Mouse (Mus musculus) forebrain, embryonic 15.5 days (tissue): ENCODE data around the gene Kif27. TPM values are rescaled to one million over a fixed set of nuclear protein-coding genes. Genes with fewer than 3 reads are reported as not detected.

Source experiments
- ATAC-seq: fragments of 200-750 bp; cut with Nextera tagmentation; replicated peaks from 2 replicates; pipeline ENCODE4 v1.8.0; 2017; ENCODE audit warnings: mild to moderate bottlenecking, moderate TSS enrichment, moderate library complexity
- H3K27ac ChIP-seq: fragments of 300-500 bp; sonication (generic); replicated peaks from 2 replicates; pipeline ENCODE4 v1.5.1; 2015; ENCODE audit warnings: mild to moderate bottlenecking, inconsistent platforms
- H3K27me3 ChIP-seq: fragments of 300-500 bp; sonication (generic); 2 replicates; pipeline ENCODE4 v1.6.1; 2015; ENCODE audit warnings: inconsistent platforms
- H3K36me3 ChIP-seq: fragments of 300-500 bp; sonication (generic); 2 replicates; pipeline ENCODE4 v1.6.1; 2015; ENCODE audit warnings: mild to moderate bottlenecking, inconsistent platforms
- H3K4me1 ChIP-seq: fragments of 300-500 bp; sonication (generic); 2 replicates; pipeline ENCODE4 v1.6.1; 2015; ENCODE audit warnings: inconsistent platforms
- H3K4me2 ChIP-seq: fragments of 300-500 bp; sonication (generic); replicated peaks from 2 replicates; pipeline ENCODE4 v1.6.1; 2015; ENCODE audit warnings: mild to moderate bottlenecking, inconsistent platforms
- H3K4me3 ChIP-seq: fragments of 300-500 bp; sonication (generic); 2 replicates; pipeline ENCODE4 v1.5.1; 2015; ENCODE audit warnings: mild to moderate bottlenecking, inconsistent platforms
- H3K9ac ChIP-seq: fragments of 300-500 bp; sonication (generic); replicated peaks from 2 replicates; pipeline ENCODE4 v1.6.1; 2015; ENCODE audit warnings: mild to moderate bottlenecking, inconsistent platforms
- H3K9me3 ChIP-seq: fragments of 300-500 bp; sonication (generic); 2 replicates; pipeline ENCODE4 v1.6.1; 2016; ENCODE audit warnings: inconsistent platforms
- WGBS: fragments of 180-500 bp; shearing (Covaris S2); methylation state at CpG from one replicate; pipeline ENCODE4 v1.1.7; 2015; ENCODE audit warnings: mixed read lengths; 5-methylcytosine and 5-hydroxymethylcytosine counted together
- microRNA counts: library from miRNA; unstranded; fragments of <30 nt; microRNA quantifications from one replicate; lab custom pipeline; 2016
- microRNA-seq: library from miRNA; unstranded; fragments of <30 nt; microRNA quantifications from one replicate; pipeline ENCODE4, GENCODE M21; 2016
- polyA plus RNA-seq: library from polyadenylated mRNA; unstranded; fragments of >200 nt; fragmentation: Nextera tagmentation; extraction: Ambion mirVana; gene quantifications from 2 replicates; pipeline ENCODE4 v1.2.1, GENCODE M21; 2015

The Kif27 gene
- polyA plus RNA-seq, 1 experiment from 2014 or later, result 1.5 TPM

- peaks cover 24% of the 10 kb centered on the region for H3K4me1 ChIP-seq
- under 1% methylated on average over 108 of the region's 115 CpGs for WGBS
- no peaks in the 10 kb centered on the region for H3K36me3 ChIP-seq
- peak overlapping the region; percentile 78 for H3K9ac ChIP-seq
- peak overlapping the region; percentile 84 for H3K4me2 ChIP-seq
- H3K4me3 ChIP-seq, result peak overlapping the region; percentile 95
- H3K27me3 ChIP-seq, result no peaks in the 10 kb centered on the region
- no peaks in the 10 kb centered on the region for H3K9me3 ChIP-seq
- peak overlapping the region; percentile 81 for H3K27ac ChIP-seq
- peak; percentile 83 for ATAC-seq
Observed at GRCm38 (mm10) chr13:58273411-58274258, 85.3 kb downstream of the Kif27 start.

- WGBS, result 84% methylated on average over 3 of the region's 3 CpGs
- no peak overlapping the region for H3K27ac ChIP-seq
- H3K9ac ChIP-seq, result no peak overlapping the region
- no peak overlapping the region for H3K4me3 ChIP-seq
- peaks cover 4% of the 10 kb centered on the region; the same call in 1 of the 2 replicates for H3K36me3 ChIP-seq
- no peak overlapping the region for H3K4me2 ChIP-seq
- H3K27me3 ChIP-seq, result no peaks in the 10 kb centered on the region
- no peaks in the 10 kb centered on the region for H3K9me3 ChIP-seq
- no peaks in the 10 kb centered on the region for H3K4me1 ChIP-seq
- ATAC-seq, result no peak
Observed at GRCm38 (mm10) chr13:58266864-58267263, 92.1 kb downstream of the Kif27 start.

DNA sequence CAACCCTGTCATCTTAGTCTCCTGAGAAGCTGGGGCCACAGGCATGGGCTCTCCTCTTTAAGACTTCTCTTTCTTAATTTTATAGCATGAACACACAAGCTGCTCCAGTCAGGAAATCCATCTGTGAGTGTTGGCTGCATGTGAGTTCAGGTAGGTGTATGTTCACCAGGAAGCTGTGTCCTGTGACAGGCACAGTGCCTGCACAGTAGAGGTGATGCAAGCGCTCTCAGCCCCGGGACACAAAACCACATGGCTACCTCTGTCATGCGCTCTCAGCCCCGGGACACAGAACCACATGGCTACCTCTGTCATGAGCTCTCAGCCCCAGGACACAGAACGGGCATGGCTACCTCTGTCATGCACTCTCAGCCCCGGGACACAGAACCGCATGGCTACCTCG lies 95.4 kb downstream of the Kif27 start:
- 89% methylated on average over 8 of the region's 8 CpGs for WGBS
- no peaks in the 10 kb centered on the region for H3K9me3 ChIP-seq
- H3K36me3 ChIP-seq, result peaks cover 6% of the 10 kb centered on the region; the same call in 1 of the 2 replicates
- no peak overlapping the region for H3K27ac ChIP-seq
- ATAC-seq, result no peak
- H3K27me3 ChIP-seq, result no peaks in the 10 kb centered on the region
- no peak overlapping the region for H3K9ac ChIP-seq
- no peak overlapping the region for H3K4me3 ChIP-seq
- no peaks in the 10 kb centered on the region for H3K4me1 ChIP-seq
- no peak overlapping the region for H3K4me2 ChIP-seq

DNA sequence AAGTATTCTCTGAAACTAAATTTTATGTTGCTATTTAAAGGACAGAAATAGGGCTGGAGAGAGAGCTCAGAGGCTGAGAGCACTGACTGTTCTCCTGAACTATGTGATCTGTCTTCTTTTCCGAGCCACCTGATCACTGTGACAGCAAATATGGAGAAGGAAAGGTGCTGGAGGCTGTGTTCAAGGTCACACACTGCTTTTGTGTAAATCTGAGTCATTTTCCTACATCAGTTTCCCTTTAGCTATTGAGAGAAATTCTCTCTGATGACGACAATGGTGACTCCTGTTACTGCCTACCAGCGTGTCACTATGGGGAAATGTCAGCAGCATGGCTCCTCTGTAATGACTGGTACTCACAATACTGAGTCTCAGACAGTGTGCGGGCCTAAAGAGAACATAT lies 97.2 kb downstream of the Kif27 start:
- Histone ChIP-seq H3K27ac (no peak overlapping the region), H3K4me2 (no peak overlapping the region), H3K27me3 (no peaks in the 10 kb centered on the region), H3K36me3 (peaks cover 6% of the 10 kb centered on the region; the same call in 1 of the 2 replicates), H3K9ac (no peak overlapping the region), H3K9me3 (no peaks in the 10 kb centered on the region), H3K4me1 (no peaks in the 10 kb centered on the region), H3K4me3 (no peak overlapping the region)
- no peak for ATAC-seq
- WGBS, result 87% methylated on average over 4 of the region's 4 CpGs

DNA sequence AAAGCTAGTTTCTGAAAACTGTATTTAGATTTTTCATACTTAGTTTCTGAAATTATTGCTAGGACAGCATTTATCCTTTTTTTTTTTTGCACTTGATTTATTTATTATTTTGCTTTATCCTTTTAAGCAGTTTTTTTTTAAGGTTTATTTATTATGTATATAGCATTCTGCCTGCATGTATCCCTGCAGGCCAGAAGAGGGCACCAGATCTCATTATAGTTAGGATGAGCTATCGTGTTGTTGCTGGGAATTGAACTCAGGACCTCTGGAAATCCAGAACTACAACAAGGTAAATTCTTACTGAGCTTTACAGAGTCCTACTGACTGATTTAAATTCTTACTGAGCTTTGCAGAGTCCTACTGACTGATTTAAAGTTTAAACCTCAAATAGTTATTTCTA lies 105.7 kb downstream of the Kif27 start:
- 85% methylated on average over 1 of the region's 1 CpGs for WGBS
- peaks cover 16% of the 10 kb centered on the region; the same call in 1 of the 2 replicates for H3K36me3 ChIP-seq
- no peak overlapping the region for H3K4me2 ChIP-seq
- no peak overlapping the region for H3K9ac ChIP-seq
- ATAC-seq, result no peak
- H3K27me3 ChIP-seq, result no peaks in the 10 kb centered on the region
- H3K27ac ChIP-seq, result no peak overlapping the region
- no peaks in the 10 kb centered on the region for H3K9me3 ChIP-seq
- H3K4me3 ChIP-seq, result no peak overlapping the region
- H3K4me1 ChIP-seq, result no peaks in the 10 kb centered on the region

DNA sequence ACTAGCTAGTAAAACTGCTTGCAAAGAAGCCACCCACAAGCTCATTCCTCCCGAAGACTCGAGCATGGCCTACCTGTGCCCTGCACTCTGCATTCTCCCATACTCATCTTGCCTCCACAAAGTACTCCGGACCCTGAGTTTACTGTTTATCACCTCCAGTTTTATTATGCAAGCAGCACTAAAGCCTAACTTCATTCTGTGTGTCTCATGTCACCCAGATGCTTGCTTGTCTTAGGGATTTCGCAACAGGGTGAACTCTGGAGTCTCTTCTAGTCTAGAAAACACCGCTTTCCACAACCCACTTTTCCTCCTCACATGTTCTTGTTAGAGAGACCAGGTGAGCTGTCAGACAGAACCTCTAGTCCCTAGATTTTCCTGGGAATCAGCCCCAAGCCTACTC lies 110.0 kb downstream of the Kif27 start:
- no peaks in the 10 kb centered on the region for H3K9me3 ChIP-seq
- no peak overlapping the region for H3K4me2 ChIP-seq
- H3K4me3 ChIP-seq, result no peak overlapping the region
- H3K4me1 ChIP-seq, result no peaks in the 10 kb centered on the region
- no peak for ATAC-seq
- H3K9ac ChIP-seq, result no peak overlapping the region
- 90% methylated on average over 5 of the region's 5 CpGs for WGBS
- H3K27me3 ChIP-seq, result no peaks in the 10 kb centered on the region
- no peak overlapping the region for H3K27ac ChIP-seq
- 0 out of 2 replicates have a peak, but pooled peaks cover 8% of the 10 kb centered on the region for H3K36me3 ChIP-seq

MicroRNAs within 50 kb of the gene (microRNA counts, 519-probe panel; counts per million panel counts)
- microRNA mmu-miR-7a (lab: Ali Mortazavi, UCI), result 3,451 counts per million, percentile 83 among the panel's probes with 10 or more counts

Small RNA genes within 50 kb of the gene (microRNA-seq; reads per million reads assigned to microRNA genes)
- gene Mir6369 (not detected), gene Mir7-1 (511 reads per million, percentile 73 among the genes with 10 or more reads in this experiment)

Other genes with a start within 250 kb of the Kif27 start
- 8.6 and 9.0 TPM in 2 replicates for gene Klhl3, start 245.5 kb downstream of the Kif27 start, polyA plus RNA-seq
- gene Hnrnpa0, start 230.6 kb downstream of the Kif27 start, polyA plus RNA-seq, result 52.4 and 57.9 TPM in 2 replicates
- 65.6 and 74.9 TPM in 2 replicates for gene Idnk, start 201.5 kb downstream of the Kif27 start, polyA plus RNA-seq
- gene Ubqln1, start 143.5 kb downstream of the Kif27 start, polyA plus RNA-seq, result 153 TPM in 2 replicates
- gene Gkap1, start 83.4 kb downstream of the Kif27 start, polyA plus RNA-seq, result 23.8 and 30.3 TPM in 2 replicates
- 20.5 and 21.1 TPM in 2 replicates for gene 2210016F16Rik, start 26.1 kb upstream of the Kif27 start, polyA plus RNA-seq
- 23.1 and 23.4 TPM in 2 replicates for gene Rmi1, start 43.1 kb upstream of the Kif27 start, polyA plus RNA-seq
- gene Hnrnpk, start 44.2 kb upstream of the Kif27 start, polyA plus RNA-seq, result 1,957 and 1,973 TPM in 2 replicates